Comparison of ENCODE assay signal across 8 mouse cellular contexts in genomic region chr7:4478796-4479291, GRCm38 (mm10). TPM values are rescaled to one million over a fixed set of nuclear protein-coding genes. Genes with fewer than 3 reads are reported as not detected.
DNase-seq lines count a peak whose midpoint lies in the region; ATAC-seq and TF ChIP-seq lines count a peak whose summit lies in the region.

No protein-coding gene starts in this region.

- no peak for DNase-seq in gastrocnemius, adult 2 months
- no peak for DNase-seq in gastrocnemius, postnatal 25 days
- no peak for DNase-seq in testis, postnatal 14 days (ENCODE audit: low spot score)
- no peak for DNase-seq in cerebellum, adult 9-11 months
- DNase-seq in urinary bladder, postnatal 10 days (ENCODE audit: low spot score): no peak

- H3K9me3 ChIP-seq in limb, embryonic 15.5 days: no peaks in the 10 kb centered on the region
- no peaks in the 10 kb centered on the region for H3K9me3 ChIP-seq in stomach, embryonic 16.5 days (replicated peaks; ENCODE audit: control insufficient read depth, low read length)

- no peak for TF ChIP-seq POLR2A in testis, adult 2 months (IDR thresholded peaks at IDR 0.05; ENCODE audit: control insufficient read depth, low read depth, low read length)

- H3K27me3 ChIP-seq in testis, adult 2 months (ENCODE audit: control insufficient read depth, insufficient read depth, low read length): no peaks in the 10 kb centered on the region
- H3K27me3 ChIP-seq in limb, embryonic 15.5 days: peaks cover 20% of the 10 kb centered on the region
- 0 out of 2 replicates have a peak, but pooled peaks cover 2% of the 10 kb centered on the region for H3K27me3 ChIP-seq in stomach, embryonic 16.5 days (ENCODE audit: control insufficient read depth, insufficient read depth, low read length)

- H3K4me1 ChIP-seq in testis, adult 2 months (ENCODE audit: control insufficient read depth, insufficient read depth, low read length): peaks cover 18% of the 10 kb centered on the region
- H3K4me1 ChIP-seq in limb, embryonic 15.5 days: peaks cover 18% of the 10 kb centered on the region
- H3K4me1 ChIP-seq in stomach, embryonic 16.5 days (ENCODE audit: control insufficient read depth, insufficient read depth, low read length): peaks cover 19% of the 10 kb centered on the region

- intact Hi-C loops in gastrocnemius, adult 2 months (cut with DNase I): no loop called here

- no peak for TF ChIP-seq CTCF in gastrocnemius, adult 2 months (IDR thresholded peaks at IDR 0.05)
- no peak for TF ChIP-seq CTCF in testis, adult 2 months (IDR thresholded peaks at IDR 0.05; ENCODE audit: control insufficient read depth, insufficient read depth, insufficient replicate concordance, low read depth, low read length)

- no peak; the same call in 1 of the 2 replicates for ATAC-seq in limb, embryonic 15.5 days (ENCODE audit: insufficient number of reproducible peaks, low FRiP score, low TSS enrichment, low read depth)
- no peak for ATAC-seq in stomach, embryonic 16.5 days (ENCODE audit: insufficient read depth, low FRiP score)

- peak overlapping the region; percentile 38 for H3K9ac ChIP-seq in limb, embryonic 15.5 days
- H3K9ac ChIP-seq in stomach, embryonic 16.5 days (ENCODE audit: low read length): peak overlapping the region; percentile 67

- H3K4me2 ChIP-seq in limb, embryonic 15.5 days: peak overlapping the region; percentile 93
- H3K4me2 ChIP-seq in stomach, embryonic 16.5 days (ENCODE audit: low read depth, low read length): peak overlapping the region; percentile 87

- WGBS in limb, embryonic 15.5 days: 2% methylated on average over 16 of the region's 16 CpGs
- WGBS in stomach, embryonic 16.5 days: 6% methylated on average over 16 of the region's 16 CpGs

- no peaks in the 10 kb centered on the region; the same call in none of the 2 replicates for H3K36me3 ChIP-seq in testis, adult 2 months (ENCODE audit: control insufficient read depth, insufficient read depth, low read length)
- peaks cover 30% of the 10 kb centered on the region for H3K36me3 ChIP-seq in limb, embryonic 15.5 days
- H3K36me3 ChIP-seq in stomach, embryonic 16.5 days (ENCODE audit: control insufficient read depth, insufficient read depth, low read length): peaks cover 12% of the 10 kb centered on the region

- peak overlapping the region; percentile 82 for H3K27ac ChIP-seq in gastrocnemius, adult 2 months
- peak overlapping the region; percentile 44 for H3K27ac ChIP-seq in testis, adult 2 months (ENCODE audit: control insufficient read depth, insufficient read depth, low read depth, low read length)
- H3K27ac ChIP-seq in limb, embryonic 15.5 days: peak overlapping the region; percentile 93
- peak overlapping the region; percentile 96 for H3K27ac ChIP-seq in stomach, embryonic 16.5 days (ENCODE audit: low read length)

- peak overlapping the region; percentile 84 for H3K4me3 ChIP-seq in gastrocnemius, adult 2 months
- H3K4me3 ChIP-seq in testis, adult 2 months (ENCODE audit: control insufficient read depth, low read depth, low read length): peak overlapping the region; percentile 66
- peak overlapping the region; percentile 58 for H3K4me3 ChIP-seq in limb, embryonic 15.5 days
- H3K4me3 ChIP-seq in stomach, embryonic 16.5 days (replicated peaks; ENCODE audit: low read length): peak overlapping the region; percentile 53

RNA-seq across cellular contexts. Expression of gene Eps8l1, which starts 18.4 kb away (rescaled TPM):
- total RNA-seq in gastrocnemius, adult 2 months (2021): 1 to 10 TPM; 1.5 to 3.7 TPM
- total RNA-seq in gastrocnemius, postnatal 25 days (2021): 1 to 10 TPM; 1.5 to 2.2 TPM
- polyA plus RNA-seq in testis, adult 2 months (2012; rRNA removed): 0.10 and 1.3 TPM in 2 replicates
- 11.4 and 13.4 TPM in 2 replicates for polyA plus RNA-seq in limb, embryonic 15.5 days (2015; fragmentation: Nextera tagmentation; extraction: Ambion mirVana)
- 12.1 and 15.0 TPM in 2 replicates for polyA plus RNA-seq in stomach, embryonic 16.5 days (2015; fragmentation: Nextera tagmentation; extraction: Ambion mirVana)

RNA-seq across cellular contexts. Expression of gene Ppp1r12c, which starts 22.6 kb away (rescaled TPM):
- total RNA-seq in gastrocnemius, adult 2 months (2021): 10 to 100 TPM; 17.8 to 24.8 TPM
- 10 to 100 TPM; 20.6 to 22.3 TPM for total RNA-seq in gastrocnemius, postnatal 25 days (2021)
- polyA plus RNA-seq in testis, adult 2 months (2012; rRNA removed): 48.5 and 51.6 TPM in 2 replicates
- polyA plus RNA-seq in limb, embryonic 15.5 days (2015; fragmentation: Nextera tagmentation; extraction: Ambion mirVana): 35.9 and 46.8 TPM in 2 replicates
- 20.3 and 22.3 TPM in 2 replicates for polyA plus RNA-seq in stomach, embryonic 16.5 days (2015; fragmentation: Nextera tagmentation; extraction: Ambion mirVana)

RNA-seq across cellular contexts. Expression of gene Rdh13, which starts 33.4 kb away (rescaled TPM):
- 10 to 100 TPM; 12.1 to 17.2 TPM for total RNA-seq in gastrocnemius, adult 2 months (2021)
- 10 to 100 TPM; 14.9 to 16.5 TPM for total RNA-seq in gastrocnemius, postnatal 25 days (2021)
- polyA plus RNA-seq in testis, adult 2 months (2012; rRNA removed): 2.5 and 4.0 TPM in 2 replicates
- polyA plus RNA-seq in limb, embryonic 15.5 days (2015; fragmentation: Nextera tagmentation; extraction: Ambion mirVana): 25.4 and 25.6 TPM in 2 replicates
- polyA plus RNA-seq in stomach, embryonic 16.5 days (2015; fragmentation: Nextera tagmentation; extraction: Ambion mirVana): 28.1 and 32.8 TPM in 2 replicates

RNA-seq across cellular contexts. Expression of gene Tnnt1, which starts 37.3 kb away (rescaled TPM):
- total RNA-seq in gastrocnemius, adult 2 months (2021): 1,000 to 10,000 TPM in 1 of 2 experiments, 100 to 1,000 TPM in 1; 398 to 1,232 TPM
- 100 to 1,000 TPM; 151 to 768 TPM for total RNA-seq in gastrocnemius, postnatal 25 days (2021)
- polyA plus RNA-seq in testis, adult 2 months (2012; rRNA removed): 0.62 and 0.77 TPM in 2 replicates
- polyA plus RNA-seq in limb, embryonic 15.5 days (2015; fragmentation: Nextera tagmentation; extraction: Ambion mirVana): 229 and 541 TPM in 2 replicates
- 26.7 and 111 TPM in 2 replicates for polyA plus RNA-seq in stomach, embryonic 16.5 days (2015; fragmentation: Nextera tagmentation; extraction: Ambion mirVana)

RNA-seq across cellular contexts. Expression of gene Tnni3, which starts 45.2 kb away (rescaled TPM):
- total RNA-seq in gastrocnemius, adult 2 months (2021): under 1 TPM in 1 of 2 experiments, not detected in 1; 0.41 TPM
- under 1 TPM in 1 of 2 experiments, not detected in 1; 0.29 TPM for total RNA-seq in gastrocnemius, postnatal 25 days (2021)
- 59.3 TPM in 2 replicates for polyA plus RNA-seq in testis, adult 2 months (2012; rRNA removed)
- polyA plus RNA-seq in limb, embryonic 15.5 days (2015; fragmentation: Nextera tagmentation; extraction: Ambion mirVana): 4.7 and 5.2 TPM in 2 replicates
- 5.1 and 7.4 TPM in 2 replicates for polyA plus RNA-seq in stomach, embryonic 16.5 days (2015; fragmentation: Nextera tagmentation; extraction: Ambion mirVana)

Comparison
In these comparisons a context has a peak if more than half of its experiments do, and no peak if none do; other contexts are left out.
1. H3K27ac ChIP-seq: peak in every context shown above with its lines; median percentile 96 in stomach, embryonic 16.5 days; 93 in limb, embryonic 15.5 days; 82 in gastrocnemius, adult 2 months; 44 in testis, adult 2 months.